Mouse (Mus musculus): ENCODE data around the gene Mon1b.

Gene Mon1b

GRCm38 (mm10) chr8:113634670-113635591 lies at the start of gene Mon1b:
Mon1b (plus strand) TSS chr8:113635587.
- DNase-seq (ENCODE audit: low read depth, low spot score): peak; percentile 98

DNA sequence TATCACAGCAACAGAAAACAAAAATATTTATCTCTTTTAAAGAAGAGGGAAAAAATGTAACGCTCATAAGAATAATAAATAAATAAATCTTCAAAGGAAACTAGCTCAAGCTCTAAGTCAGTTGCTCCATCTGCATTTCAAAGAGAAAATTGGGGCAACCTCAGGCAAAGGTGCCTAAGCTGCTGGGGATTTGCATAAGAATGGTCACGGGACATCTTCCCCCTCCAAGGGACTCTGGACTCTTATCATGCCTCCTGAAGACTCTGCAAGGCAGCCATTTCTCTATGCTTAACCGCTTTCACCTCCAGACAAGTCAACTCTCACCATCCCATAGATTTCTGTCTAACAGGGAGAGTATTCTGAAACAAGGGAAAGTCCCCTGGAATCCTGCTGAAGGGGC lies 37.0 kb upstream of the Mon1b start:
- DNase-seq (ENCODE audit: low read depth, low spot score): peak; percentile 66

GRCm38 (mm10) chr8:113632634-113633033 lies 2.8 kb upstream of the Mon1b start:
- peak; percentile 38 for DNase-seq (ENCODE audit: low read depth, low spot score)

DNA sequence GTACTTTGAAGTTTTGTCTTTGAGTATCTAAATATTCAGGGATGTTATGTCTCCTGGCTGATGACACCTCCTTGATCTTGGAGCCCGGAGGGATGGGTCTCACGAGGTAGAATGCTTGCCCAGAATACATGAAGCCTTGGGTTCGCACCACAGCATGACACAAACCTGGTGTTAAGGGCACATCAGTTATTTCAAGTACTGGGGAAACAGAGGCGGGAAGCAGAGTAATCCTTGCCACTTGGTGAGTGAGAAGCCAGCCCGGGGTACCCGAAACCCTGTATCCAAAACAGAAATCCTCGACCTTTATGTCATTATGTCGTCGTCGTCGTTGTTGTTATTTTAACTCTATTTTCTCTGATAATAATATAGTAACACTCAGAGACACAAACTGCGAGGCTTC lies 1.2 kb upstream of the Mon1b start:
- no peak for DNase-seq (ENCODE audit: low read depth, low spot score)

GRCm38 (mm10) chr8:113635592-113636279 lies 349 bp downstream of the Mon1b start:
- peak; percentile 90 for DNase-seq (ENCODE audit: low read depth, low spot score)

DNA sequence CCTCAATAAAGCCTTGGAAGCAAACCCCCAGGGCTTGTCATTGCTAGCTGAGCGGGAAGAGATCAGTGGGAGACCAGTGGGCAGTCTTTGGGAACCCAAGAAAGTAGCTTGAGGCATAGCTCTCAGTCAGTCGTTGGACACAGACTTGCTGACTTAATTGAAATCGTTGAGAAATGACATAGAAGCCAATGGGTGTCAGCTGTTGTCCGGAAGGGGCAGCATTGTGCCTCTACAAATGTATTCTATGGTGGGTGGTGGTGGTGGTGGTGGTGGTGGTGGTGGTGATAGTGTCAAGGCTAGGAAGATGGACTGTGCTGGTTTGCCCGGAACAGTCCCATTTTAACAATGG lies 867 bp downstream of the Mon1b start:
- DNase-seq (ENCODE audit: low read depth, low spot score): no peak

DNA sequence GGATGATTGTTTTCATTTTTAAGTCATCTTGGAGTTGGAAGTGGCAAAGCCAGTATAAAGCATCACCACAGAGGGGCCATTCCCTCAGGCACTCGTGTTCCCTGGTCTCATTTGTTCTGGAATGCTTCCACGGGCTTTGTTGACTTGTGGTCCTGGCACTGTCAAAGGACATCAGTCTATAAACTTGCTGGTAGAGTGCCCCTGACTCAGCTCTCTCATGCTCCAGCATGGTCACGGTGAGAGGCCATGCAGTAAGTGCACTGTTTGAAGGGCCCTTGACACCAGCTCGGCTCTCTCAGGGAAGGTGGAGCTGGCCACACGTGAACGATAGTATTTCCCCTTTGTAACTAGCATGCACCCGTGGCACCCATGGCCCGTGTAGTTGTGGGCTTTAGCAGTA lies 5.0 kb downstream of the Mon1b start:
- DNase-seq (ENCODE audit: low read depth, low spot score): no peak

GRCm38 (mm10) chr8:113642926-113643325 lies 7.5 kb downstream of the Mon1b start, which contains the start of gene Syce1l:
Syce1l (plus strand) TSS chr8:113643213.
- peak; percentile 37 for DNase-seq (ENCODE audit: low read depth, low spot score)

- no peak for DNase-seq (ENCODE audit: low read depth, low spot score)
Measured at GRCm38 (mm10) chr8:113643479-113644210, 8.3 kb downstream of the Mon1b start.

GRCm38 (mm10) chr8:113645220-113645619 lies 9.8 kb downstream of the Mon1b start:
- no peak for DNase-seq (ENCODE audit: low read depth, low spot score)

DNA sequence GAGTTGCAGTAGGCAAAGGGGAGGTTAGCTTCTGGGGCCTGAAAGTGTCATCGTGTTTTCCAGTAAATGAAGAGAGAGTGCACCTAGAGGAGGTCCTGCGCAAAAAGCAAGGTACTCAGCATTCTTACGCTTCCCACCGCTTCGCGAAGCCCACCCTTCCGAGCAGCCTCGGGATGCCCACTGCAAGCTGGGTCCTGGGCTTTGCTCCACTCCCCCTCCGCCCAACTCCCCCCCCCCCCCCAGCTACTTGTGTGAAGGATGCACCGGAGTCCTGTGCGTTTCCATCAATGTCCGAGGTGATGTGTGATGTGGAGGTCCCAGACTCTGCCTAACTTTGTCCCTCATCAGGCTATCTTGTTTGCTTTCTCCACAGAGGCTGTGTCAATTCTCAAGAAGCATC lies 17.1 kb downstream of the Mon1b start:
- DNase-seq (ENCODE audit: low read depth, low spot score): no peak

GRCm38 (mm10) chr8:113653151-113653550 lies 17.8 kb downstream of the Mon1b start:
- no peak for DNase-seq (ENCODE audit: low read depth, low spot score)

- no peak for DNase-seq (ENCODE audit: low read depth, low spot score)
Measured at GRCm38 (mm10) chr8:113656154-113656553, 20.8 kb downstream of the Mon1b start.

DNA sequence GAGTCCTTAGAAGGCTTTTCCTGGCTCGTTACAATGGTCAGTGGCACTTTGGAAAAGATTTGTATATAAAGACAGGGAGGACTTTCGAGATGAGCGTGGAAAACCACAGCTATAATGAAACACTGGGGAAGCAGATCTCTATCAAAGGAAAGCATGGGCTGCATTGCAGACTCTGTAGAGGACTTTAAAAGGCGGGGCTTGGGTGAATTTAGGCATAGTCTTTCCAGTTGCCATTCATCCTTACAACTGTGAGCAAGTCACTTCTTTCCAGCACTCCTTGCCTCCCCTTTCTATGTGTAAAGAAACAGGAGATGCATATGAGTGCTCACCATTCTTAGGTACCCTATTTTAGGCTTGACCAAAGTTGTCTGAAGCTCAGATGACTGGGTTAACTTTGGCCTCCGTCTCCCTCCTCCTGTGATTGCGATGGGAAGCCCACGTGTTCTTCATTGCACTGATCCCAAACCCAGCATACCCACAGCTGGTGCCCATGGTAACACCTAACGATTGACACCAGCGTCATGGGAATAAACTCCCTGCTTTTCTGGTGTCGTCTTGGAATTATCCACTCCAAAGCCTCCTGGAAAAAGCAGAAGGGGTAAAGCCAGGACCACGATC lies 21.4 kb downstream of the Mon1b start:
- no peak for DNase-seq (ENCODE audit: low read depth, low spot score)

- no peak for DNase-seq (ENCODE audit: low read depth, low spot score)
Measured at GRCm38 (mm10) chr8:113660128-113660527, 24.7 kb downstream of the Mon1b start.

- peak; percentile 59 for DNase-seq (ENCODE audit: low read depth, low spot score)
Measured at GRCm38 (mm10) chr8:113664544-113664943, 29.2 kb downstream of the Mon1b start.

- DNase-seq (ENCODE audit: low read depth, low spot score): peak; percentile 27
Measured at GRCm38 (mm10) chr8:113665036-113665435, 29.6 kb downstream of the Mon1b start.

- no peak for DNase-seq (ENCODE audit: low read depth, low spot score)
Measured at GRCm38 (mm10) chr8:113665951-113666350, 30.6 kb downstream of the Mon1b start.

DNA sequence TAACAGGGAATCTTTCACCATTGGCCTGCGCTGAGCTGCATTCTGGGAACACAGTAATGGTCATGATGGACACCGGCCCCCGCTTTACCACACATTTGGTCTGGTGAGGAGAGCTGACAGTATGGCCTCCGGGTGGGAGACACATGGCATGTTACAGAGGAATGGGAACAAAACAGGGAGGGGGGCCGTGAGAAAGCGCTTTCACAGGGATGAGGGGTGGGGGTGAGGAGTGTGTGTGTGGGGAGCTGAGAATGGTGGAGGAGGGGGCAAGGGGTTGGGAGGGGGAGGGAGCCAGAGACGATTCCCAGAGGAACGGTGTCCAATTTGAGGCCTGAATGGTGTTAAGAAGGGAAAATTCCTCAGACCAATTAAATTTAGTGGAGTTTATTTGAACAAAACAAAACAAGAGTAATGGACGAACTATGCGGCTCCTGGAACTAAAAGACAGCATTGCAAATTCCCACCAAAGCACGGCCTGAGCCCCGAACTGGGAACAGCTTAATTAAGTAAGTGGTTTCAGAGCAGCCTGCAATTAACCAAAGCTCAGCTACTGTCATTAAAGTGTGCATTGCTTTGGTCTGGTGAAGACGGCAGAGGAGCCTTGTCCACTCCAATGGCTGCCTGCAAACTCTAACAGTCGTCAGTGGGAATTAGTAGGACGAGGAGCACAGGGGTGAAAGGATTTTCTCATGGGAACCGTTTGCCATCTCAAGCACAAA lies 31.5 kb downstream of the Mon1b start:
- DNase-seq (ENCODE audit: low read depth, low spot score): no peak

DNA sequence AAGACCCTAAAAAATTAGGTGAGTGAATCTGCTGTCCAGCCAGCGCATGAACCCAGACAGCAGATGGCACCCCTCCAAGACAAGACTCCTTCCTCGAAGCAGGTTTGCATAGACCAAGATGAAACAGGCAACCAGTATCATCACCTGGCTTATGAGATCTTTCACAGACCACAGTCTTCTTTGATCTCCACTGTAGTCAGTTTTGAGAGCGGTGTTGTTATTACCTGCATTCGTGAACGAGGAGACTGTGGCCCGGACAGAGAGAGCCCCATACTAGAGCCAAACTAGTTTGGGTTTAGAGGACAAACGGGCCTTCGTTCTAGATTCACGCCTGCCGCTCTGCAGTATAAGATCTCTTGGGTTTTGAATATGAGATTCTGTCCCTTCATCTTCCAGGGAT lies 34.5 kb downstream of the Mon1b start:
- DNase-seq (ENCODE audit: low read depth, low spot score): no peak

Data from R1 (cell line).